ENCODE assay signal across 11 mouse cellular contexts in the genomic region with DNA sequence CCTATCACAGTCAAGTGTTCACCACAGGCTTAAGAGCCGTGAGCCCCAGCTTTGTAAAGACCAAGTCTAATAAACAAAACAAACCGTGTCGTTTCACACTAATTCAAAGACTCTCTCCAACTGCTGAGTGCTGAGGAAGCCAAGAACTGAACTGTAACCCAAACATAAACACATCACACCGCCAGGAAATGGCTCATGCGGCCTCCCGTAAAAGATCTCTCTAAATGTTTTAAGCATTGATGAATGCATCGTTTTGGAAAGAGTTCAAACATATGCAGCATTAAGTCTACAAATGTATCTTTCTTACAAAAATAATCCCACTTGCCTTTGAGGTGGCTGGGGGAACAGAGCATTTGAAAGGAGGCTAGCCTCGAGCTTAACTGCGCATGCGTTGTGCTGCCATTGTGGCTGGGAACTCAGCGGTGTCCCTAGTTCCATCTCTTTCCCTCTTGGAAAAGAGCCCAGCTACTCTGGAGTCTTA.
DNase-seq lines count a peak whose midpoint lies in the region; ATAC-seq and TF ChIP-seq lines count a peak whose summit lies in the region.
"Had no signal": no experiment of that assay in that cellular context is flagged by ENCODE, and none has a peak within 500 bp of the region (broad histone marks: within the 10 kb centered on the region; RNA-seq: fewer than 3 reads in every experiment).

No protein-coding gene starts in this region.

- no peaks in the 10 kb centered on the region for H3K36me3 ChIP-seq in forebrain, embryonic 14.5 days (ENCODE audit: control insufficient read depth, insufficient read depth, low read length)
- no peaks in the 10 kb centered on the region for H3K36me3 ChIP-seq in forebrain, embryonic 10.5 days (replicated peaks)
- H3K36me3 ChIP-seq in midbrain, postnatal 0 days (ENCODE audit: insufficient read depth, low read length) = no peaks in the 10 kb centered on the region
- H3K36me3 ChIP-seq: limb, embryonic 13.5 days had no signal

- WGBS in forebrain, embryonic 14.5 days = 34% methylated on average over 11 of the region's 11 CpGs
- 85% methylated on average over 11 of the region's 11 CpGs for WGBS in forebrain, embryonic 10.5 days
- 48% methylated on average over 11 of the region's 11 CpGs for WGBS in midbrain, postnatal 0 days

- intact Hi-C loops in left cerebral cortex, postnatal 4 days (cut with DNase I) = no loop called here
- intact Hi-C loops in left cerebral cortex, postnatal 36 days (cut with DNase I) = no loop called here

- H3K4me1 ChIP-seq in forebrain, embryonic 14.5 days (ENCODE audit: control insufficient read depth, insufficient read depth, low read length) = no peaks in the 10 kb centered on the region; the same call in 1 of the 2 replicates
- H3K4me1 ChIP-seq in forebrain, embryonic 10.5 days = no peaks in the 10 kb centered on the region
- no peaks in the 10 kb centered on the region for H3K4me1 ChIP-seq in midbrain, postnatal 0 days (ENCODE audit: insufficient read depth, low read length)

- DNase-seq in forebrain, embryonic 14.5 days (ENCODE audit: low spot score) = peak; percentile 87
- DNase-seq in forebrain, embryonic 10.5 days (ENCODE audit: extremely low spot score, low spot score) = no peak
- peak; percentile 40 for DNase-seq in left cerebral cortex, postnatal 4 days
- DNase-seq in left cerebral cortex, postnatal 36 days (ENCODE audit: low spot score in 2 of 2) = no peak
- peak; percentile 55 for DNase-seq in fibroblast of lung, adult 2 months (ENCODE audit: low read depth)
- peak; percentile 75 for DNase-seq in midbrain, postnatal 0 days (ENCODE audit: low spot score)
- no peak for DNase-seq in frontal cortex, postnatal 10 days (ENCODE audit: low spot score in 2 of 2)
- DNase-seq in adrenal gland, adult 18-20 months (ENCODE audit: low spot score in 2 of 2) = no peak
- DNase-seq: adrenal gland, postnatal 25 days; cerebellum, adult 9-10 months had no signal

- no peaks in the 10 kb centered on the region for H3K27me3 ChIP-seq in forebrain, embryonic 14.5 days (replicated peaks; ENCODE audit: control insufficient read depth, insufficient read depth, low read length)
- no peaks in the 10 kb centered on the region for H3K27me3 ChIP-seq in forebrain, embryonic 10.5 days (ENCODE audit: poor library complexity, severe bottlenecking)
- H3K27me3 ChIP-seq in midbrain, postnatal 0 days (ENCODE audit: insufficient read depth, low read length) = no peaks in the 10 kb centered on the region

- no peak overlapping the region for H3K9ac ChIP-seq in forebrain, embryonic 14.5 days (ENCODE audit: low read length)
- no peak overlapping the region for H3K9ac ChIP-seq in midbrain, postnatal 0 days (replicated peaks; ENCODE audit: low read length, poor library complexity, severe bottlenecking)
- H3K9ac ChIP-seq: limb, embryonic 13.5 days had no signal

- ATAC-seq in forebrain, embryonic 14.5 days = peak; percentile 79
- no peak; the same call in 1 of the 2 replicates for ATAC-seq in midbrain, postnatal 0 days (ENCODE audit: low FRiP score)

- no peak for TF ChIP-seq CTCF in midbrain, postnatal 0 days (IDR thresholded peaks at IDR 0.05)

- no peaks in the 10 kb centered on the region for H3K9me3 ChIP-seq in forebrain, embryonic 14.5 days (replicated peaks; ENCODE audit: control insufficient read depth, low read length)
- no peaks in the 10 kb centered on the region for H3K9me3 ChIP-seq in forebrain, embryonic 10.5 days
- H3K9me3 ChIP-seq in midbrain, postnatal 0 days (ENCODE audit: low read length) = no peaks in the 10 kb centered on the region
- H3K9me3 ChIP-seq: limb, embryonic 13.5 days had no signal

- H3K4me3 ChIP-seq in forebrain, embryonic 14.5 days (ENCODE audit: low read depth, low read length) = no peak overlapping the region
- no peak overlapping the region for H3K4me3 ChIP-seq in forebrain, embryonic 10.5 days
- H3K4me3 ChIP-seq in midbrain, postnatal 0 days (ENCODE audit: low read depth, low read length) = no peak overlapping the region
- H3K4me3 ChIP-seq: limb, embryonic 13.5 days had no signal

- H3K4me2 ChIP-seq in forebrain, embryonic 14.5 days (ENCODE audit: low read length) = peak overlapping the region; percentile 10; the same call in 1 of the 2 replicates
- H3K4me2 ChIP-seq in midbrain, postnatal 0 days (ENCODE audit: low read depth, low read length, poor library complexity, severe bottlenecking) = no peak overlapping the region
- H3K4me2 ChIP-seq: limb, embryonic 13.5 days had no signal

- no peak overlapping the region for H3K27ac ChIP-seq in forebrain, embryonic 14.5 days (ENCODE audit: low read depth, low read length)
- H3K27ac ChIP-seq in forebrain, embryonic 10.5 days = no peak overlapping the region
- H3K27ac ChIP-seq in midbrain, postnatal 0 days (ENCODE audit: low read depth, low read length) = no peak overlapping the region
- H3K27ac ChIP-seq: limb, embryonic 13.5 days had no signal

Comparison
In these comparisons a context has a peak if more than half of its experiments do, and no peak if none do; other contexts are left out.
1. DNase-seq: peak in forebrain, embryonic 14.5 days (single experiment), left cerebral cortex, postnatal 4 days (single experiment), fibroblast of lung, adult 2 months (single experiment) and midbrain, postnatal 0 days (single experiment); none in forebrain, embryonic 10.5 days (single experiment), left cerebral cortex, postnatal 36 days (0 of 2), frontal cortex, postnatal 10 days (0 of 2) and adrenal gland, adult 18-20 months (0 of 2).